ENCODE assay signal across 19 mouse cellular contexts in genomic region chr8:57293441-57293840, GRCm38 (mm10). TPM values are rescaled to one million over a fixed set of nuclear protein-coding genes. Genes with fewer than 3 reads are reported as not detected.
"Had no signal": no experiment of that assay in that cellular context is flagged by ENCODE, and none has a peak within 500 bp of the region (broad histone marks: within the 10 kb centered on the region; RNA-seq: fewer than 3 reads in every experiment).

No protein-coding gene starts in this region.

- ATAC-seq: lung, postnatal 0 days; midbrain, embryonic 13.5 days had no signal

- H3K9me3 ChIP-seq: kidney, embryonic 15.5 days; limb, embryonic 12.5 days; midbrain, embryonic 13.5 days; stomach, embryonic 15.5 days had no signal

- H3K4me1 ChIP-seq: kidney, embryonic 15.5 days; midbrain, embryonic 13.5 days; stomach, embryonic 15.5 days had no signal

- H3K4me2 ChIP-seq: kidney, embryonic 15.5 days; limb, embryonic 12.5 days; midbrain, embryonic 13.5 days; stomach, embryonic 15.5 days had no signal

- H3K9ac ChIP-seq: kidney, embryonic 15.5 days; limb, embryonic 12.5 days; liver, embryonic 14.5 days; midbrain, embryonic 13.5 days; stomach, embryonic 15.5 days had no signal

- H3K27ac ChIP-seq: kidney, embryonic 15.5 days; left cerebral cortex, adult 2 months; limb, embryonic 12.5 days; liver, embryonic 14.5 days; midbrain, embryonic 13.5 days; stomach, embryonic 15.5 days had no signal

- H3K4me3 ChIP-seq: kidney, embryonic 15.5 days; left cerebral cortex, adult 2 months; limb, embryonic 12.5 days; midbrain, embryonic 13.5 days; stomach, embryonic 15.5 days had no signal

- H3K27me3 ChIP-seq: kidney, embryonic 15.5 days; limb, embryonic 12.5 days; midbrain, embryonic 13.5 days; stomach, embryonic 15.5 days had no signal

- H3K36me3 ChIP-seq: kidney, embryonic 15.5 days; limb, embryonic 12.5 days; midbrain, embryonic 13.5 days; stomach, embryonic 15.5 days had no signal

- DNase-seq: kidney, adult 18-20 months; kidney, postnatal 14 days; liver; lung, adult 2 months; lung, postnatal 36 days; thymus, adult 2 months; thymus, postnatal 36 days had no signal

RNA-seq across cellular contexts. Expression of gene Hand2, which starts 27.3 kb away (rescaled TPM):
- total RNA-seq: layer of hippocampus, postnatal 25 days; left cerebral cortex, adult 2 months; left cerebral cortex, postnatal 14 days; megakaryocyte progenitor cell, adult 5-6 weeks; midbrain, postnatal 0 days had no signal
- polyA plus RNA-seq: midbrain, embryonic 13.5 days; midbrain, postnatal 0 days; neural tube, embryonic 14.5 days had no signal
